Mouse (Mus musculus) ES-Bruce4 (cell line): ENCODE measurements around the gene Ubxn11.

Source experiments
- CTCF ChIP-seq: IDR thresholded peaks from one replicate; pipeline ENCODE4 v1.8.1; 2011; ENCODE audit warnings: low read depth, low read length
- EP300 ChIP-seq: IDR thresholded peaks from 2 replicates; pipeline ENCODE4 v1.6.1; 2011; ENCODE audit warnings: low read depth, low read length; ENCODE audit not compliant: insufficient read depth
- POLR2A ChIP-seq: IDR thresholded peaks from one replicate; pipeline ENCODE4 v1.8.1; 2011; ENCODE audit warnings: low read length; ENCODE audit not compliant: insufficient read depth

GRCm38 (mm10) chr4:134094923-134095547, 7.3 kb upstream of the Ubxn11 start, which contains the start of gene Cd52:
- TF ChIP-seq CTCF (no peak), EP300 (no peak), POLR2A (no peak)
